Mouse (Mus musculus): ENCODE measurements around the gene Gabrb1. TPM values are rescaled to one million over a fixed set of nuclear protein-coding genes. Genes with fewer than 3 reads are reported as not detected.

Gene Gabrb1
- polyA plus RNA-seq, 1 experiment from 2014 or later: 48.1 TPM

DNA sequence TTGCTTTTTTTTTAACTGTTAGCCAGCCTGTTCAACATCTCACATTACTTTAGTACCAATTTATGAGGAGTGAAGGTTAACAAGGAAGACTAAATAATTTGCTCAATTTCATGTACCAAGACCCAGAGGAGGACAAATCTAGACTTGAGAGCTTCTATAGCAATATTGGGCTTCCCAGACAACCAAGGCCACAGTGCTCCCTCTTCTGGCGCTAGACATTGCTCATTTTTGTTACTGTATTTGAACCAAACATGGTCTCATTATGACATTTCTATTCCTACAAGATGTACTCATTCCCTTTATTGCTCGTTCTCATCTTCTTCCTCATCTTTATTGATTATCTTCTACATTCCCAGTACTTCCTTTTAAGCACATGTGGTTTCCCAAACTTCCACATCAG lies 307.6 kb downstream of the Gabrb1 start:
- no peak for ATAC-seq
- Histone ChIP-seq H3K4me1 (ENCODE audit: control insufficient read depth, insufficient read depth, low read length) (no peaks in the 10 kb centered on the region; the same call in none of the 2 replicates), H3K4me3 (ENCODE audit: low read depth, low read length) (no peak overlapping the region), H3K9me3 (replicated peaks; ENCODE audit: control insufficient read depth, low read length, poor library complexity, severe bottlenecking) (no peaks in the 10 kb centered on the region), H3K27ac (ENCODE audit: low read length) (no peak overlapping the region), H3K4me2 (ENCODE audit: low read length) (no peak overlapping the region), H3K36me3 (ENCODE audit: control insufficient read depth, insufficient read depth, low read length) (no peaks in the 10 kb centered on the region), H3K27me3 (ENCODE audit: control insufficient read depth, insufficient read depth, low read depth, low read length) (no peaks in the 10 kb centered on the region), H3K9ac (ENCODE audit: low read depth, low read length) (no peak overlapping the region)
- 86% methylated on average over 2 of the region's 2 CpGs for WGBS

DNA sequence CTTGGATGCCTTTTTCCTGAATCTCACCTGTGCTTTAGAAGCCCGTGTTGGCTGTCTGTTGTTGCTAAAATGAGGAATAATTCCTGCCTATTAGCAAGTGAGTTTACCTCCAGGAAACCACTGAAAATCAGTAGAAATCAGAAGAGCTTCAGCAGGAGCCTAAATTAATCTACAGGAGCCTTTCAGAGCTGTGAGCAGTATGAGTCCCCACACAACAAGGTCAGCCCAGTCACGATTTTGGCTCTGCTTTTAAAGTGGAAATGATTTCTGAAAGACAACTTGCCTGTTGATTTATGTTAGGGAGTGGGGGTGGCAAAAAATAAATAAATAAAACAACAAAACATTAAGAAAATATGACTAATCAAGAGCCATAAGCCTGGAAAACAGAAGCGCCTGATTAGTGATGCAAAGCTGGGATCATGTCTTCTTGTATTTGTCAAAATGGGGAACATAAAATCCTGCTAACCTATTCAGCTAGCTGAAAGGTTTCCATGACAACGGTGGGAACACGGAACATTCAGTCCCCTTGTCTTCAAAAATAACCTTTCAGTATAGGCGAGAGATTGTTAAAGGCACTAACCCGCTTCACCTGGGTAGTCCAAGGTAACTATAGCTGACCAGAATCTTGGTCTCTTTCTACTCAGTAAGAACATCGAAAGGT lies 312.4 kb downstream of the Gabrb1 start:
- Histone ChIP-seq H3K27ac (ENCODE audit: low read length) (peak overlapping the region; percentile 78), H3K4me2 (ENCODE audit: low read length) (no peak overlapping the region), H3K9ac (ENCODE audit: low read depth, low read length) (no peak overlapping the region), H3K36me3 (ENCODE audit: control insufficient read depth, insufficient read depth, low read length) (no peaks in the 10 kb centered on the region), H3K4me3 (ENCODE audit: low read depth, low read length) (no peak overlapping the region), H3K9me3 (replicated peaks; ENCODE audit: control insufficient read depth, low read length, poor library complexity, severe bottlenecking) (no peaks in the 10 kb centered on the region), H3K27me3 (ENCODE audit: control insufficient read depth, insufficient read depth, low read depth, low read length) (no peaks in the 10 kb centered on the region), H3K4me1 (ENCODE audit: control insufficient read depth, insufficient read depth, low read length) (peaks cover 6% of the 10 kb centered on the region)
- 22% methylated on average over 8 of the region's 8 CpGs for WGBS
- ATAC-seq: peak; percentile 86

DNA sequence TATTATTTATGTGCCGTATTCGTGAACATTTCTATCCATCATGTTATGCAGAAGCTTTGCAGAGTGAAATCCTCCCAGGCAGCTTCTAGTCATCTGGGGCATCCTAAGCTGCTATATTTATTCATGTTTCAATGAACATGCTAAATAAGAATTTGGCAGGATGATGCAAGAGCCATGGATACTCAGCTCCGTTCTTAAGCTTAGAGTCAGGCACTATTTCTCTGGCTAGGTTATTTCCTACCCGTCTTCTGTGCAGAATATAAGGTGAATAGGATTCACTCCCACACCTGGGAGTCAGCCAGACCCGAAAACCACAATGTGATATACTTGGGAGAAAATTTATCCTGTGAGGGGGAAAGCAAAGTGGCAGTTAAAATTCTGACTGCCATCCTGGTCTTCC lies 314.9 kb downstream of the Gabrb1 start:
- peaks cover 6% of the 10 kb centered on the region for H3K4me1 ChIP-seq (ENCODE audit: control insufficient read depth, insufficient read depth, low read length)
- no peaks in the 10 kb centered on the region for H3K27me3 ChIP-seq (ENCODE audit: control insufficient read depth, insufficient read depth, low read depth, low read length)
- no peaks in the 10 kb centered on the region for H3K9me3 ChIP-seq (replicated peaks; ENCODE audit: control insufficient read depth, low read length, poor library complexity, severe bottlenecking)
- H3K4me3 ChIP-seq (ENCODE audit: low read depth, low read length): no peak overlapping the region
- WGBS: 49% methylated on average over 5 of the region's 5 CpGs
- ATAC-seq: no peak; the same call in 1 of the 2 replicates
- no peak overlapping the region for H3K4me2 ChIP-seq (ENCODE audit: low read length)
- H3K36me3 ChIP-seq (ENCODE audit: control insufficient read depth, insufficient read depth, low read length): no peaks in the 10 kb centered on the region
- peak overlapping the region; percentile 49 for H3K27ac ChIP-seq (ENCODE audit: low read length)
- H3K9ac ChIP-seq (ENCODE audit: low read depth, low read length): no peak overlapping the region

DNA sequence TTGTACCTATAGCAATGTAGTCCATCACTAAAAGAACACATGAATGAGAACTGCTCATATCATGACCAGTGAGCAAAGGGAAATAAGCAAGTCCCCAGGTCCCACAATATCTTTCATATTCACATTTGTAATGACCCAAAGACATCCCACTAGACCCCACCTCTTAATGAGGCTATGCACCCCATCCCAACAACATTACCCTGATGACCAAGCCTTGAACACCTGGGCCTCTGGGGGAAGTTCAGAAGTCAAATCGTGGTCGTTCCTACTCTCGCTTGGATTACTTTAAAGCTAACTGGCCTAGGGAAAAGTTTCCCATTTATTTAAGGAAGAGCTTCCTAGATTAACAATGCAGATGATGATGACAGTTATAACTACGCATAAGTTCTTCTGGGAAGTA lies 318.2 kb downstream of the Gabrb1 start:
- H3K4me3 ChIP-seq (ENCODE audit: low read depth, low read length): no peak overlapping the region

DNA sequence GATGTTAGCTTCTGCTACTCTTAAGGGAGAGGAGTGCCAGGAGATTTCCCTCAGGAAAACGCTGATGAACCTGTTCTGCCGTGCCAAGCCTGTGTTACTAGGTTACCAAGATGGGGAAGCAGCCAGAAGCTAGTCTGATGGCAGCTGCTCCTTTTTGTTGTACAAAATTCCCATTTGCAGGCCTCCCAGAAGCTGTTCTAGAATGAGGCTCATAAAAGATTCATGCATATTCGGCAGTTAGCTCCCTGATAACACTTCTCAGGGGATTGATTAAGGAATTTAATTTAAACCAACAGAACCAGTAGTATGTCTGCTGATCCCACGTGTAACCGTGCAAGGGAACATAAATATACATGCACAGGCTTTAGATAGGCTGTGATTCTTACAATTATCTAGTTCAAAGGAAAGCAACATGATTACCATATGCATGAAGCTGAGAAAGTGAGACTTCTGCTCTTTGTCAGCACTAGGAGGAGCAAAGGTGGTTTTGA lies 318.7 kb downstream of the Gabrb1 start:
- peaks cover 6% of the 10 kb centered on the region; the same call in 1 of the 2 replicates for H3K4me1 ChIP-seq (ENCODE audit: control insufficient read depth, insufficient read depth, low read length)
- 8% methylated on average over 5 of the region's 5 CpGs for WGBS
- H3K27ac ChIP-seq (ENCODE audit: low read length): peak overlapping the region; percentile 65; the same call in 1 of the 2 replicates
- H3K36me3 ChIP-seq (ENCODE audit: control insufficient read depth, insufficient read depth, low read length): no peaks in the 10 kb centered on the region
- H3K27me3 ChIP-seq (ENCODE audit: control insufficient read depth, insufficient read depth, low read depth, low read length): no peaks in the 10 kb centered on the region
- H3K4me2 ChIP-seq (ENCODE audit: low read length): no peak overlapping the region
- H3K9ac ChIP-seq (ENCODE audit: low read depth, low read length): no peak overlapping the region
- no peaks in the 10 kb centered on the region for H3K9me3 ChIP-seq (replicated peaks; ENCODE audit: control insufficient read depth, low read length, poor library complexity, severe bottlenecking)
- peak; percentile 94 for ATAC-seq
- H3K4me3 ChIP-seq (ENCODE audit: low read depth, low read length): no peak overlapping the region

More for the DNA sequence above, 318.2 kb downstream of the Gabrb1 start:
- no peak overlapping the region for H3K9ac ChIP-seq (ENCODE audit: low read depth, low read length)
- peaks cover 6% of the 10 kb centered on the region; the same call in 1 of the 2 replicates for H3K4me1 ChIP-seq (ENCODE audit: control insufficient read depth, insufficient read depth, low read length)
- ATAC-seq: peak; percentile 12; the same call in 1 of the 2 replicates
- H3K27ac ChIP-seq (ENCODE audit: low read length): peak overlapping the region; percentile 44
- WGBS: 52% methylated on average over 4 of the region's 4 CpGs
- H3K36me3 ChIP-seq (ENCODE audit: control insufficient read depth, insufficient read depth, low read length): no peaks in the 10 kb centered on the region
- no peak overlapping the region for H3K4me2 ChIP-seq (ENCODE audit: low read length)
- no peaks in the 10 kb centered on the region for H3K27me3 ChIP-seq (ENCODE audit: control insufficient read depth, insufficient read depth, low read depth, low read length)
- H3K9me3 ChIP-seq (replicated peaks; ENCODE audit: control insufficient read depth, low read length, poor library complexity, severe bottlenecking): no peaks in the 10 kb centered on the region

DNA sequence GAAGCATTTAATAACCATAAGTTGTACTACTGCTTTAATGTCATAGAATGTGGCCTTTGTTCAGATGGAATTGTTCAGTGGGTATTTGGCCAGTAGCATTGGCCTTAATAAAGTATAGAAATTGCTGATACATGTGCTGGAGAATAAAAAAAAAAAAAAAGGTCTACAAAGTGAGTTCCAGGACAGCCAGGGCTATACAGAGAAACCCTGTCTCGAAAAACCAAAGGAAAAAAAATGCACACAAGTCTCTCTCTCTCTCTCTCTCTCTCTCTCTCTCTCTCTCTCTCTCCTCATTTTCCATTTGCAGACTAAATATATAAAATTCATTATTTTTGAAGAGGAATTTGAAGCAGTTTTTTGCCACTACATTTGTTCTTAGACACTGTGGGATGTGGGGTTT lies 328.6 kb downstream of the Gabrb1 start:
- Histone ChIP-seq H3K36me3 (ENCODE audit: control insufficient read depth, insufficient read depth, low read length) (no peaks in the 10 kb centered on the region), H3K9ac (ENCODE audit: low read depth, low read length) (no peak overlapping the region), H3K4me2 (ENCODE audit: low read length) (no peak overlapping the region), H3K9me3 (replicated peaks; ENCODE audit: control insufficient read depth, low read length, poor library complexity, severe bottlenecking) (no peaks in the 10 kb centered on the region), H3K4me3 (ENCODE audit: low read depth, low read length) (no peak overlapping the region), H3K4me1 (ENCODE audit: control insufficient read depth, insufficient read depth, low read length) (peaks cover 5% of the 10 kb centered on the region), H3K27ac (ENCODE audit: low read length) (no peak overlapping the region), H3K27me3 (ENCODE audit: control insufficient read depth, insufficient read depth, low read depth, low read length) (no peaks in the 10 kb centered on the region)
- 64% methylated on average over 1 of the region's 1 CpGs for WGBS
- no peak for ATAC-seq

DNA sequence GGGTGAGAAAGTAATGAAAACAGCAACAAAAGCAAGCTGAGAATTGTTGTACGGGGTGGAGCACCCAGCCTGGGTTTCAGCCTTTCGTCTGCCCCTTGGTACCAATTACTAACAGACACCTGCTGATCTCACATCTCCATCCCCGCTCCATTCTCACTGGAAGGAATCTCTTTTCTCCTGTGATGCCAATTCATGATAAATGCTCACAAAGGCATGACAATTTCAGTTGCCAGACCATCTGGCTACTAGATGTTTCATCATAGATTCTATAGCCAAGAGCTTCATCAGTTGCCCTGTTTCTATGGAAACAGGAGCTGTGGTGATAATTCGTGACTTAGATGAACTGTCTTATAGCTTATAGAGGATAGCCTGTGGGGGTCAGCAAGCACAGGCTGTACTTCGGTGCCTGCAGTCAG lies 329.1 kb downstream of the Gabrb1 start:
- Histone ChIP-seq H3K9ac (ENCODE audit: low read depth, low read length) (no peak overlapping the region), H3K4me2 (ENCODE audit: low read length) (no peak overlapping the region), H3K9me3 (replicated peaks; ENCODE audit: control insufficient read depth, low read length, poor library complexity, severe bottlenecking) (no peaks in the 10 kb centered on the region), H3K4me1 (ENCODE audit: control insufficient read depth, insufficient read depth, low read length) (peaks cover 5% of the 10 kb centered on the region), H3K36me3 (ENCODE audit: control insufficient read depth, insufficient read depth, low read length) (no peaks in the 10 kb centered on the region), H3K27me3 (ENCODE audit: control insufficient read depth, insufficient read depth, low read depth, low read length) (no peaks in the 10 kb centered on the region), H3K4me3 (ENCODE audit: low read depth, low read length) (no peak overlapping the region), H3K27ac (ENCODE audit: low read length) (0 out of 2 replicates have a peak overlapping the region, but pooled peaks have one; percentile 6)
- peak; percentile 80 for ATAC-seq
- 21% methylated on average over 5 of the region's 5 CpGs for WGBS

DNA sequence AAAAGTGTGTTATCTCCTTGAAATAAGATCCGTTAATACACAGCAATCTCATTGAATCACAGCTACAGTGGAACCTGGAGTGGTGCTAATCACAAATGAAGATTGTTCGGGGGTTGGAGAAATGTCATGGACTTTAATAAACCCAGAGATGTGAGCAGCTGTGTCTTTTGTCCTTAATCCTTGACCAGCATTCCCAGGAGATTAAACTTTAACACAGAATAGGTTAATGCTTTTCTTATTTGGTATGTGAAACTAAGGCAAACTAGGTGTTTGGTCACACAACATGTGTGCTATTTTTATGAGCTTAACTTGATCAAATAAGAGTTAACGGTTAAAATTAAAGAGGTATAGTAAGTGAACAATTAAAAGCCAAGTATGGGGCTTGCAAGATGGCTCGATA lies 341.6 kb downstream of the Gabrb1 start:
- no peaks in the 10 kb centered on the region for H3K36me3 ChIP-seq (ENCODE audit: control insufficient read depth, insufficient read depth, low read length)
- no peaks in the 10 kb centered on the region for H3K9me3 ChIP-seq (replicated peaks; ENCODE audit: control insufficient read depth, low read length, poor library complexity, severe bottlenecking)
- H3K27me3 ChIP-seq (ENCODE audit: control insufficient read depth, insufficient read depth, low read depth, low read length): no peaks in the 10 kb centered on the region
- no peak for ATAC-seq
- 59% methylated on average over 4 of the region's 4 CpGs for WGBS
- no peak overlapping the region for H3K27ac ChIP-seq (ENCODE audit: low read length)
- no peak overlapping the region for H3K4me3 ChIP-seq (ENCODE audit: low read depth, low read length)
- no peak overlapping the region for H3K9ac ChIP-seq (ENCODE audit: low read depth, low read length)
- no peak overlapping the region for H3K4me2 ChIP-seq (ENCODE audit: low read length)
- H3K4me1 ChIP-seq (ENCODE audit: control insufficient read depth, insufficient read depth, low read length): no peaks in the 10 kb centered on the region

DNA sequence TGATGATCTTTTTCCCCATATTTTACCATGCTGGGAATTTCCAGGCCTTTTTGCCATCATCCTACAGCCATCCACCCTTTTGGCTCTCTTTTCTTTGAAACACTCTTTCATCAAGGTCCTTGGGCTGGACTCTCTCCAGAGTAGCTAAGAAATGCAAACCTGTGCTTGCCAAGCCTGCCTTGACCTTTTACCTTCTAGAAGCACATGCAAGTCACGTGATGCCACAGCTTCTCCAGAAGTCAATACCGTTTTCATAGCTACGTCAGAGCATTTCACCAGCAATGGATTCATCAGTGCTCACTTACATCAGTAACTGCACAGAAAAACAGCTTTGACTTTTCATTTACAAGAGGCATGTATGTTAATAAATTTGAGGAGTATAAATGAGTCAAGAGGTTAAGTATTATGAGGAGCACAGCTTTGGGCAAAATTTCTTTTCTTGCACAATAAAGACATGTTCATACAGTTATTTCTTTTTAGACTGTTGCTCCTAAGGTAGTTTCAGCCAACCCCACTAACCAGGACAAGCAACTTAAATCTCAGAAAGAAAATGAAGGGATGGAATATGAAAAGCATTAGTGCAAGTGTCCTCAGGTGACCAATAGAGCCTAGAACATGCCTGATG lies 346.0 kb downstream of the Gabrb1 start:
- WGBS: 81% methylated on average over 3 of the region's 3 CpGs

More for the DNA sequence above, 346.0 kb downstream of the Gabrb1 start:
- Histone ChIP-seq H3K4me3 (ENCODE audit: low read depth, low read length) (no peak overlapping the region), H3K4me1 (ENCODE audit: control insufficient read depth, insufficient read depth, low read length) (no peaks in the 10 kb centered on the region), H3K27me3 (ENCODE audit: control insufficient read depth, insufficient read depth, low read depth, low read length) (no peaks in the 10 kb centered on the region), H3K27ac (ENCODE audit: low read length) (no peak overlapping the region), H3K9ac (ENCODE audit: low read depth, low read length) (no peak overlapping the region), H3K9me3 (replicated peaks; ENCODE audit: control insufficient read depth, low read length, poor library complexity, severe bottlenecking) (no peaks in the 10 kb centered on the region), H3K36me3 (ENCODE audit: control insufficient read depth, insufficient read depth, low read length) (no peaks in the 10 kb centered on the region), H3K4me2 (ENCODE audit: low read length) (no peak overlapping the region)
- no peak for ATAC-seq
